Mouse (Mus musculus) gastrocnemius, postnatal 36 days (tissue): ENCODE measurements around the gene Hist2h2aa1. TPM values are rescaled to one million over a fixed set of nuclear protein-coding genes. Genes with fewer than 3 reads are reported as not detected.
A peak's percentile ranks its signal among the peaks of the same experiment; 100 is the strongest.
"Not testable (repeated sequence)": the region's sequence is repeated elsewhere in the genome, so short reads cannot be mapped to it uniquely, and the experiment has no call there.

Source experiments
- DNase-seq, 2 experiments: peaks; one replicate each; pipeline ENCODE4 v3.0.0; 2022
- intact Hi-C: fragments of 180-260 bp; cut with DNase I; formaldehyde crosslinking; loops from one replicate; pipeline ENCODE4 v1.15.1; 2025
- long read RNA-seq, 2 experiments: library from polyadenylated mRNA; stranded (forward); transcript quantifications; one replicate each; pipeline ENCODE4 v2.0.0; 2021
- total RNA-seq, 2 experiments: library from RNA; stranded (reverse); gene quantifications; 2 replicates each; pipeline ENCODE4 v1.2.3; 2021

Hist2h2aa1 gene
- 1 to 10 TPM; 2.9 to 7.9 TPM for total RNA-seq
- long read RNA-seq, experiment 1, transcript Hist2h2aa1-201 (1 exons, 586 nt) = major isoform, 120 of 120 reads
- long read RNA-seq, experiment 1, partial matches to known transcripts = 0 of 120 reads
- long read RNA-seq, experiment 1, other reads (novel, unspliced or antisense) = 0 of 120 reads
- long read RNA-seq, experiment 2, transcript Hist2h2aa1-201 (1 exons, 586 nt) = major isoform, 150 of 151 reads
- long read RNA-seq, experiment 2, partial matches to known transcripts = 0 of 151 reads
- long read RNA-seq, experiment 2, other reads (novel, unspliced or antisense) = 1 of 151 reads

GRCm38 (mm10) chr3:96245003-96245886 is at the start of gene Hist2h2aa1:
Gene Hist2h2aa1 (plus strand): TSS chr3:96245497.
- DNase-seq = peak; percentile 78 to 87
- intact Hi-C loops = not testable (repeated sequence)

GRCm38 (mm10) chr3:96195616-96196313 is 49.5 kb upstream of the Hist2h2aa1 start:
- intact Hi-C loops = no loop called here
- DNase-seq = no peak

GRCm38 (mm10) chr3:96196437-96197128 is 48.7 kb upstream of the Hist2h2aa1 start:
- intact Hi-C loops = no loop called here
- DNase-seq = no peak

GRCm38 (mm10) chr3:96197129-96197749 is 48.1 kb upstream of the Hist2h2aa1 start:
- peak; percentile 76 for DNase-seq
- intact Hi-C loops = no loop called here

- DNase-seq = no peak
- intact Hi-C loops = no loop called here
Measured at GRCm38 (mm10) chr3:96198181-96198580, 47.1 kb upstream of the Hist2h2aa1 start.

- DNase-seq, intact Hi-C loops: not testable (repeated sequence)
Measured at GRCm38 (mm10) chr3:96198601-96199251, 46.6 kb upstream of the Hist2h2aa1 start.

GRCm38 (mm10) chr3:96199731-96200130 is 45.6 kb upstream of the Hist2h2aa1 start:
- DNase-seq = no peak
- intact Hi-C loops = no loop called here

- DNase-seq = no peak
- intact Hi-C loops = no loop called here
Measured at GRCm38 (mm10) chr3:96207819-96208218, 37.5 kb upstream of the Hist2h2aa1 start.

GRCm38 (mm10) chr3:96209242-96209641 is 36.1 kb upstream of the Hist2h2aa1 start:
- DNase-seq = no peak

GRCm38 (mm10) chr3:96219191-96219641 is 26.1 kb upstream of the Hist2h2aa1 start:
- no peak for DNase-seq
- intact Hi-C loops = no loop called here

More at GRCm38 (mm10) chr3:96209242-96209641, 36.1 kb upstream of the Hist2h2aa1 start:
- intact Hi-C loops = no loop called here

- peak; percentile 26 to 78 for DNase-seq
- intact Hi-C loops = no loop called here
Measured at GRCm38 (mm10) chr3:96219661-96220130, 25.6 kb upstream of the Hist2h2aa1 start, which contains the start of the genes Bola1 and Hist2h2ab. Gene Bola1 (minus strand): TSS chr3:96219709. Gene Hist2h2ab (plus strand): TSS chr3:96219865.

GRCm38 (mm10) chr3:96220131-96220764 is 25.0 kb upstream of the Hist2h2aa1 start:
- intact Hi-C loops = not testable (repeated sequence)
- DNase-seq = peak in 1 of 2 experiments; percentile 74

- DNase-seq = peak; percentile 58 to 75
- intact Hi-C loops = no loop called here
Measured at GRCm38 (mm10) chr3:96220765-96221639, 24.3 kb upstream of the Hist2h2aa1 start, which contains the start of the genes Hist2h2ac and Hist2h2be. Gene Hist2h2ac (minus strand): TSS chr3:96220880. Gene Hist2h2be (plus strand): TSS chr3:96221119.

- intact Hi-C loops = no loop called here
- DNase-seq = no peak
Measured at GRCm38 (mm10) chr3:96221640-96222038, 23.7 kb upstream of the Hist2h2aa1 start.

- intact Hi-C loops = no loop called here
- no peak for DNase-seq
Measured at GRCm38 (mm10) chr3:96222774-96223173, 22.5 kb upstream of the Hist2h2aa1 start.

- no peak for DNase-seq
- intact Hi-C loops = loop anchor here (5.0 kb wide), 1 partner anchor 153 kb away; no protein-coding TSS in a partner anchor
Measured at GRCm38 (mm10) chr3:96225421-96225820, 19.9 kb upstream of the Hist2h2aa1 start.
